Mouse (Mus musculus) liver, postnatal 0 days (tissue): Measurements from ENCODE around the gene Naa10.

ENCODE experiments used
- CTCF ChIP-seq: sonication (generic); IDR thresholded peaks from 2 replicates; pipeline ENCODE4 v1.5.1; 2016; ENCODE audit warnings: antibody characterized with exemption, low read depth
- EP300 ChIP-seq: IDR thresholded peaks from 2 replicates; pipeline ENCODE4 v1.6.1; 2016; ENCODE audit warnings: antibody characterized with exemption, low read depth, mild to moderate bottlenecking

DNA sequence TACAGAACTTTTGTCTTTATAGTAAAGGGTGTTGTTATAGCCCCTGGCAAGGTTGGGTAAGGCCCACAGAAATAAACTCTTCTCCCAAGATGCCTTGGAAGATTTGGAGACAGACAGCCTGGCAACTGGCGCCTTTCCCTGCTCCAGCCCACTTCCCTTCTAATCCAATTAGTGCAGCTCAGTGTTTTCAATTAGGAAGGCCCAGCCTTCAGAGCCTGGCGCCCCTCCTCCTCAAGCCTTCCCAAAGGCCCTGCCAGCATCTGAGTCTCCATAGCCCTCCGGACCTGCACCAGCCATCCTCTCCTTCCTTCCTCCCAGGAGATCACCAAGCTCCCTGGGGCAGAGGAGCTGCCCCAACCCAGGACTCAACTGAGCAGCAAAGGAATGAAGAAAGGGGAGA is 54.5 kb downstream of the Naa10 start:
- TF ChIP-seq CTCF (no peak), EP300 (no peak)
